Mouse (Mus musculus): ENCODE data around the gene Tstd3. TPM values are rescaled to one million over a fixed set of nuclear protein-coding genes. Genes with fewer than 3 reads are reported as not detected.

The Tstd3 gene
- 12.1 and 14.9 TPM in 2 replicates for polyA plus RNA-seq (2015; fragmentation: Nextera tagmentation; extraction: Ambion mirVana)

DNA sequence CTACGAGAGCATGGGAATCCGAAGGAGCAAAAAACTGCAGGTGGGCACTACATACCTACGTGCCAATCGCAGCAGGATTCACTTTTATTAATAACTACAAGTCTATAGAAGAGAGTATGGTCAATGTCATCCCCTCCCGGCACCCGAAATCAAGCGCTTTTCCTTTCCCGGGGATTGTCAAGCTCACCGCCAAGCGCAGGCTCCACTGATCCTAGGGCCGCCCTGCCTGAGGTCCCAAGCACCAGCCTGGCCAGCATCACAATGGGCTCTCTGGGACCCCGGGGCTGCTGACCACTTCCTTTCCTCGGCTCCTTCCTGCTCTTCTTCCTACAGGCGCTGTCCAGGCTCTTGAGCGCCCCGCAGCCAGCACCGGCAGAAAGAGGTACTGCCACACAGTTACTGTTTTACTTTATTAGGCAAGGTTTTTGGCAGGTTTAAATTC, at the start of gene Tstd3, which contains the start of gene Usp45:
Gene Tstd3 (minus strand): TSS at position 350 of the 442 bp plus-strand sequence.
Gene Usp45 (plus strand): TSS at position 294 of the 442 bp plus-strand sequence.
- Histone ChIP-seq H3K36me3 (ENCODE audit: control insufficient read depth, insufficient read depth) (no peaks in the 10 kb centered on the region), H3K4me2 (ENCODE audit: low read length) (peak within 1 kb of the TSS; percentile 85), H3K4me1 (replicated peaks; ENCODE audit: control insufficient read depth, insufficient read depth, low read length) (peaks cover 5% of the 10 kb centered on the region), H3K27me3 (replicated peaks; ENCODE audit: control insufficient read depth, insufficient read depth, low read length) (no peaks in the 10 kb centered on the region), H3K9ac (replicated peaks; ENCODE audit: low read depth, low read length) (peak within 1 kb of the TSS; percentile 87), H3K9me3 (ENCODE audit: control insufficient read depth, low read length) (no peaks in the 10 kb centered on the region), H3K27ac (ENCODE audit: low read length) (no peak within 1 kb of the TSS; the same call in 1 of the 2 replicates), H3K4me3 (replicated peaks; ENCODE audit: low read length) (peak within 1 kb of the TSS; percentile 86)
- 1% methylated on average over 17 of the region's 17 CpGs for WGBS
- ATAC-seq: peak; percentile 94

DNA sequence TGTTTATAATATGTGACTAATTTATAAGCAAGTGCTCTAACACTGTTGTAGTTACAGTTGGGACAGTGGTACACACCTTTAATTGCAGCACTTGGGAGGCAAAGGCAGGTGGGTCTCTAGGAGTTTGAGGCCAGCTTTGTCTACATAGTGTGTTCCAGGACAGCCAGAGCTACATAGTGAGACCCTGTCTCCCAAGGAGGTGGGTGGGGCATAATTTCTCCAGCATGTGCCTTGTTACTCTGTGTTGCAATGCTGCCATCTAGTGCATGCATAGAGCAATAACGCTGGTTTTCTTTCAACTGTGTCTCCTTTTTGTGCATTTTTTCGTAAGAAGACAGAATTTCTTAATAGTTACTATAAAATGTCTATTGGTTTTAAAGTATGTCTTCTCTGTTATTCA, 47.0 kb upstream of the Tstd3 start:
- H3K4me3 ChIP-seq (replicated peaks; ENCODE audit: low read length): no peak overlapping the region
- H3K27me3 ChIP-seq (replicated peaks; ENCODE audit: control insufficient read depth, insufficient read depth, low read length): no peaks in the 10 kb centered on the region
- H3K36me3 ChIP-seq (ENCODE audit: control insufficient read depth, insufficient read depth): peaks cover 4% of the 10 kb centered on the region
- no peaks in the 10 kb centered on the region for H3K9me3 ChIP-seq (ENCODE audit: control insufficient read depth, low read length)
- peak; percentile 92 for ATAC-seq
- H3K4me1 ChIP-seq (replicated peaks; ENCODE audit: control insufficient read depth, insufficient read depth, low read length): no peaks in the 10 kb centered on the region
- WGBS: 29% methylated on average over 2 of the region's 2 CpGs
- H3K27ac ChIP-seq (ENCODE audit: low read length): no peak overlapping the region
- H3K4me2 ChIP-seq (ENCODE audit: low read length): no peak overlapping the region
- H3K9ac ChIP-seq (replicated peaks; ENCODE audit: low read depth, low read length): no peak overlapping the region

DNA sequence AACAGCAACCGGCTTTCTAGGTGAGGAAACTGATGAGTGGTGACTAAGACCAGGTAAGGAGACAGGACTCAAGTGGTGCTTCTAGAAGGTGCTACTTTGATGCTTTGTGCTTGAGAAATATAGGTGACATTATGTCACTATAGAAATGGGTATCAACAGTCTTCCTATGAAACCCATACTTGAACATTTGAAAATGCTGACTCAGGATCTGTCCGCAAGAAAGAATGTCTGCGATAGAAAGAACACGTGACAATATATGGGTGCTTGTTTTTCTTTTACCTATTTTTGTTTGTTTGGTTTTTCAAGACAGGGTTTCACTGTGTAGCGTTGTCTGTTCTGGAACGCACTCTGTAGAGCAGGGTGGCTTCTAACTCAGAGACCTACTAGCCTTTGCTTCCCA, 45.6 kb upstream of the Tstd3 start:
- 92% methylated on average over 6 of the region's 6 CpGs for WGBS
- no peak for ATAC-seq
- H3K36me3 ChIP-seq (ENCODE audit: control insufficient read depth, insufficient read depth): peaks cover 4% of the 10 kb centered on the region; the same call in 1 of the 2 replicates
- H3K4me3 ChIP-seq (replicated peaks; ENCODE audit: low read length): no peak overlapping the region
- H3K4me2 ChIP-seq (ENCODE audit: low read length): no peak overlapping the region
- H3K9ac ChIP-seq (replicated peaks; ENCODE audit: low read depth, low read length): no peak overlapping the region
- H3K27me3 ChIP-seq (replicated peaks; ENCODE audit: control insufficient read depth, insufficient read depth, low read length): no peaks in the 10 kb centered on the region
- no peaks in the 10 kb centered on the region for H3K9me3 ChIP-seq (ENCODE audit: control insufficient read depth, low read length)
- H3K27ac ChIP-seq (ENCODE audit: low read length): no peak overlapping the region
- no peaks in the 10 kb centered on the region for H3K4me1 ChIP-seq (replicated peaks; ENCODE audit: control insufficient read depth, insufficient read depth, low read length)

DNA sequence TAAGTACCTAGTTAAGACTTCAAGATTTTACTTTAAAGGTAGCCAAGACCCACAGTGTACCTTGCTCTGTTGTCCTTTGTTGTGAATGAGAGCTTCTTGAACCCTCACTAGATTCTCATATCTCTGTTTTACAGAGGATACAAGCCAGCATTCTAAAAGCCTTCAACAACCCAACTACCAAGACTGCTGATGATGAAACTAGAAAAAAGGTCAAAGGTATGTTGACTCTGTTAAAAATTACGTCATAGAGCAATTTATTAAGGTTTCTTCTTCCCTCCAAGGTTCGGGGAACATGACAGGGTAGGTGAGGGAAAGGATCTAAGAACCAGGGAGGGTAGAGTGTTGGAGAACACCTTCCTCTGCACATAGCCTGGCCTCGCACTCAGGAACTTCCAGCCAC, 43.6 kb upstream of the Tstd3 start:
- no peaks in the 10 kb centered on the region for H3K9me3 ChIP-seq (ENCODE audit: control insufficient read depth, low read length)
- H3K9ac ChIP-seq (replicated peaks; ENCODE audit: low read depth, low read length): no peak overlapping the region
- H3K4me3 ChIP-seq (replicated peaks; ENCODE audit: low read length): no peak overlapping the region
- H3K4me1 ChIP-seq (replicated peaks; ENCODE audit: control insufficient read depth, insufficient read depth, low read length): no peaks in the 10 kb centered on the region
- no peaks in the 10 kb centered on the region for H3K27me3 ChIP-seq (replicated peaks; ENCODE audit: control insufficient read depth, insufficient read depth, low read length)
- 90% methylated on average over 3 of the region's 3 CpGs for WGBS
- ATAC-seq: no peak
- H3K4me2 ChIP-seq (ENCODE audit: low read length): no peak overlapping the region
- H3K36me3 ChIP-seq (ENCODE audit: control insufficient read depth, insufficient read depth): peaks cover under 1% of the 10 kb centered on the region; the same call in 1 of the 2 replicates
- no peak overlapping the region for H3K27ac ChIP-seq (ENCODE audit: low read length)

DNA sequence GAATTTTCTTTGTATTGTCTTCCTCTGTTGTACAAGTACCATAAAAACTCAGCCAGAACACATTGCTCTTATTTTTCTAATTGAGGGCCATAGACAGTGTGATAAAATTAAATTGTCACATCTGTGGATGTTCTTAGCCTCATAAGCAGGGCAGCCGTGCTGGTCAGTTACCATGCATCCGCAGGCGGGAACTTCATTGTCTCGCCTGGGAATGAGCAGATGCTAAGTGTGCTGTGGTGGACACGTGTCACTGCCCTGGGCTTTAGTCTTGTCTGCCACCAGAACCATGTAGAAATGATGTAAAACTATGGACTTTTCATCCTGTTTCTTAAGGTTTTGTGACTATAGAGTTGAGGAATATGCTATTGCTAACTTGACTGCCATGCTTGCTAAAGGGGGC, 40.2 kb upstream of the Tstd3 start:
- no peak for ATAC-seq
- H3K9me3 ChIP-seq (ENCODE audit: control insufficient read depth, low read length): no peaks in the 10 kb centered on the region
- H3K4me3 ChIP-seq (replicated peaks; ENCODE audit: low read length): no peak overlapping the region
- no peaks in the 10 kb centered on the region for H3K27me3 ChIP-seq (replicated peaks; ENCODE audit: control insufficient read depth, insufficient read depth, low read length)
- no peaks in the 10 kb centered on the region for H3K4me1 ChIP-seq (replicated peaks; ENCODE audit: control insufficient read depth, insufficient read depth, low read length)
- WGBS: 77% methylated on average over 5 of the region's 5 CpGs
- no peak overlapping the region for H3K27ac ChIP-seq (ENCODE audit: low read length)
- peaks cover 4% of the 10 kb centered on the region; the same call in 1 of the 2 replicates for H3K36me3 ChIP-seq (ENCODE audit: control insufficient read depth, insufficient read depth)
- H3K9ac ChIP-seq (replicated peaks; ENCODE audit: low read depth, low read length): no peak overlapping the region
- no peak overlapping the region for H3K4me2 ChIP-seq (ENCODE audit: low read length)

DNA sequence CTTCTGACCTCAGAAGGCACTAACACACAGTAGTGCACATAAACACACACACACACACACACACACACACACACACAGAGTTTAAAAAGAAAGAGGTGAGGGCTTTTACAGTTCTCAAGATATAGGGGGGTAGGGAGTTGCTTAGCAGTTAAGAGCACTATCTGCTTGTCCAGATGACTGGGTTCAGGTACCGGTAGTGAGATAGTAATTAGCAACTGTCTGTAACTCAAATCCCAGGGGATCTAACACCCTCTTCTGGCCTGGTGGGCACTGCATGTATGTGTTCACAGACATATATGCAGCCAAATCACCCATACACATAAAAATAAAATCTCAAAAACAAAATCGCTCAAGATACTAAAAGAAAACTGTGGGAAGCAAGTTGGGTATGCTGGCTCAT, 34.6 kb upstream of the Tstd3 start:
- Histone ChIP-seq H3K27me3 (replicated peaks; ENCODE audit: control insufficient read depth, insufficient read depth, low read length) (no peaks in the 10 kb centered on the region), H3K9me3 (ENCODE audit: control insufficient read depth, low read length) (no peaks in the 10 kb centered on the region), H3K9ac (replicated peaks; ENCODE audit: low read depth, low read length) (no peak overlapping the region), H3K4me3 (replicated peaks; ENCODE audit: low read length) (no peak overlapping the region), H3K4me2 (ENCODE audit: low read length) (no peak overlapping the region), H3K36me3 (ENCODE audit: control insufficient read depth, insufficient read depth) (peaks cover 19% of the 10 kb centered on the region), H3K27ac (ENCODE audit: low read length) (no peak overlapping the region), H3K4me1 (replicated peaks; ENCODE audit: control insufficient read depth, insufficient read depth, low read length) (no peaks in the 10 kb centered on the region)
- WGBS: 96% methylated on average over 2 of the region's 2 CpGs
- no peak for ATAC-seq

DNA sequence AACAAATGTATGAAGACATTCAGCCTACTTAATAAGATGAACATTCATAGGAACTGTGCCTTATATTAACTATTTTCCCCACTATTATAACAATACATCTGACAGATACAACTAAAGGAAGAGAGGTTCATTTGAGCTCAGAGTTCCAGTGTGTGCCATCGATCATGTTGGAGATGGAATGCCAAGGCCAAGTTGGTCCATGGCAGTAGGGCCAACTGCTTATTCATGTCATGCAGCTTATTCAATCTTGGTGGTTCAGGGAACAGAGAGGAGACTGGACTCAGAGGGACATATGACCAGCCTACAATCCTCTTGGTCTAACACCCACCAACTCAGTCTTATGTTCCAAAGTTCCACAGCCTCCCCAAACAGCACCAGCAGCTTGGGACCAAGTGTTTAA, 34.0 kb upstream of the Tstd3 start:
- Histone ChIP-seq H3K4me2 (ENCODE audit: low read length) (no peak overlapping the region), H3K9me3 (ENCODE audit: control insufficient read depth, low read length) (no peaks in the 10 kb centered on the region), H3K4me3 (replicated peaks; ENCODE audit: low read length) (no peak overlapping the region), H3K4me1 (replicated peaks; ENCODE audit: control insufficient read depth, insufficient read depth, low read length) (no peaks in the 10 kb centered on the region), H3K27ac (ENCODE audit: low read length) (no peak overlapping the region), H3K36me3 (ENCODE audit: control insufficient read depth, insufficient read depth) (peaks cover 19% of the 10 kb centered on the region), H3K9ac (replicated peaks; ENCODE audit: low read depth, low read length) (no peak overlapping the region), H3K27me3 (replicated peaks; ENCODE audit: control insufficient read depth, insufficient read depth, low read length) (no peaks in the 10 kb centered on the region)
- no peak for ATAC-seq
- 98% methylated on average over 1 of the region's 1 CpGs for WGBS

DNA sequence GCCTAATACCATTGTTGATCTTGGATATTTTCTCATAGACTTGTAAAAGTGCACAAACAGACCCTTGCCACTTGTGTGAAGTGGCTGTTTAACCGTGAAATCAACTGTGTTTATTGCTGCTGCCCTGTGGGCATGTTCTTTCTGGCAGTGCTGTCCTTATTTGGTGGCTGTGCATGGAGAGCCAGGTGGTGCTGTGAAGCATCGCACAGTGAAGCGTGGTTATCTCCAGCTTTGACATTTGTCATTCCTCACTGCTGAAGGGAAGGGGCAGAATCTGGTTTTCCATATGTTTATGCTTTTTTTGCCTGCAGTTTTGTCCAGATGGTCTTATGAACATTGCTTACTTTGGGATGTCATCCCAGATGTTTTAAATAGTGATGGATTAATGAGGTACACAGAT, 26.6 kb upstream of the Tstd3 start:
- Histone ChIP-seq H3K9ac (replicated peaks; ENCODE audit: low read depth, low read length) (no peak overlapping the region), H3K36me3 (ENCODE audit: control insufficient read depth, insufficient read depth) (peaks cover 8% of the 10 kb centered on the region), H3K27me3 (replicated peaks; ENCODE audit: control insufficient read depth, insufficient read depth, low read length) (no peaks in the 10 kb centered on the region), H3K4me2 (ENCODE audit: low read length) (no peak overlapping the region), H3K27ac (ENCODE audit: low read length) (no peak overlapping the region), H3K4me1 (replicated peaks; ENCODE audit: control insufficient read depth, insufficient read depth, low read length) (no peaks in the 10 kb centered on the region), H3K4me3 (replicated peaks; ENCODE audit: low read length) (no peak overlapping the region), H3K9me3 (ENCODE audit: control insufficient read depth, low read length) (no peaks in the 10 kb centered on the region)
- ATAC-seq: peak; percentile 61
- WGBS: 48% methylated on average over 3 of the region's 3 CpGs

DNA sequence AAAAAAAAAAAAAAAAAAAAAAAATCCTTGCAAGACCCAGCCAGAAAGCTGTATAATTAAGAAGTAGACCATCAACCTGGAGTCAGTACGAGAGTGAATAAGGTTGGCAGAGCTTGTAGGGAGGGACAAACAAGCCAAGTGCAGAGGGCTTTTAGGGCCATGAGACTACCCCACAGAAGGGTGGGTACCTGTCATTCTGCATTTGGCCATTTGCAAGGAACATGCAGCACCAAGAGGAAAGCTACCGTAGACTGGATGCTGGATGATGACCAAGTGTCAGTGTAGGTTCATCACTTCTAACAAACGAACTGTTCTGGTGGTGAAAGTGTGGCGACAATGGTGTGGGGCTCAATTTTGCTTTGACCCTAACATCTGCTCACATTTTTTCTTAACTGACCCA, 22.8 kb upstream of the Tstd3 start:
- no peak for ATAC-seq
- Histone ChIP-seq H3K4me3 (replicated peaks; ENCODE audit: low read length) (no peak overlapping the region), H3K9ac (replicated peaks; ENCODE audit: low read depth, low read length) (no peak overlapping the region), H3K4me1 (replicated peaks; ENCODE audit: control insufficient read depth, insufficient read depth, low read length) (no peaks in the 10 kb centered on the region), H3K9me3 (ENCODE audit: control insufficient read depth, low read length) (no peaks in the 10 kb centered on the region), H3K27me3 (replicated peaks; ENCODE audit: control insufficient read depth, insufficient read depth, low read length) (no peaks in the 10 kb centered on the region), H3K4me2 (ENCODE audit: low read length) (no peak overlapping the region), H3K27ac (ENCODE audit: low read length) (no peak overlapping the region), H3K36me3 (ENCODE audit: control insufficient read depth, insufficient read depth) (peaks cover 21% of the 10 kb centered on the region)
- WGBS: 91% methylated on average over 4 of the region's 4 CpGs

DNA sequence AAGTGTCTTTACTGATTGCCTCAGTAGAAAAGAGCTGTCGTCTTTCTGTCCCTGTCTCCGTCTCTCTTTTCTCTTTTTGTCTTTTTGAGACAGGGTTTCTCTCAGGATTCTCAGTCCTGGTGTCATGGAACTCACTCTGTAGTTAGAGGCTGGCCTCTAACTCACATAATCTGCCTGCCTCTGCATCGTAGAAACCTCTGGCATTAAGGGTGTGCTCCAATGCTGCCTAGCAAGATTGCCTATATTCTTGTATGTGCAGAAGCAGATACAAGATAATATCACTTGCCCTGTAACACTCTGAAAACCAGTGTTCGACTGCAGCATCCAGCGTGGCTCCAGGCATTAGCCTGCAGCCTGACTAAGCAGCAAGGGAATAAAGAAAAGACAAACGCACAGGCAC, 21.9 kb upstream of the Tstd3 start:
- H3K9ac ChIP-seq (replicated peaks; ENCODE audit: low read depth, low read length): no peak overlapping the region
- H3K4me1 ChIP-seq (replicated peaks; ENCODE audit: control insufficient read depth, insufficient read depth, low read length): no peaks in the 10 kb centered on the region
- peaks cover 23% of the 10 kb centered on the region for H3K36me3 ChIP-seq (ENCODE audit: control insufficient read depth, insufficient read depth)
- ATAC-seq: no peak
- no peak overlapping the region for H3K4me2 ChIP-seq (ENCODE audit: low read length)
- H3K9me3 ChIP-seq (ENCODE audit: control insufficient read depth, low read length): no peaks in the 10 kb centered on the region
- H3K4me3 ChIP-seq (replicated peaks; ENCODE audit: low read length): no peak overlapping the region
- WGBS: 84% methylated on average over 6 of the region's 6 CpGs
- H3K27me3 ChIP-seq (replicated peaks; ENCODE audit: control insufficient read depth, insufficient read depth, low read length): no peaks in the 10 kb centered on the region
- no peak overlapping the region for H3K27ac ChIP-seq (ENCODE audit: low read length)
